Mouse (Mus musculus) granulocyte monocyte progenitor cell, adult 5-6 weeks (primary cell): ENCODE measurements at regions not wholly inside any gene's neighbourhood (a gene's known extent, or its start where the extent isn't known, plus 50 kb on each side); places are given as distances from the start of the nearest gene placed in this dataset.
A peak's percentile ranks its signal among the peaks of the same experiment; 100 is the strongest.
"Not testable (repeated sequence)": the region's sequence is repeated elsewhere in the genome, so short reads cannot be mapped to it uniquely, and the experiment has no call there.

Experiments used
- ATAC-seq: replicated peaks from 2 replicates; pipeline ENCODE4 v1.8.0; 2016; ENCODE audit warnings: mild to moderate bottlenecking, moderate TSS enrichment, inconsistent platforms; ENCODE audit not compliant: poor library complexity, severe bottlenecking

DNA sequence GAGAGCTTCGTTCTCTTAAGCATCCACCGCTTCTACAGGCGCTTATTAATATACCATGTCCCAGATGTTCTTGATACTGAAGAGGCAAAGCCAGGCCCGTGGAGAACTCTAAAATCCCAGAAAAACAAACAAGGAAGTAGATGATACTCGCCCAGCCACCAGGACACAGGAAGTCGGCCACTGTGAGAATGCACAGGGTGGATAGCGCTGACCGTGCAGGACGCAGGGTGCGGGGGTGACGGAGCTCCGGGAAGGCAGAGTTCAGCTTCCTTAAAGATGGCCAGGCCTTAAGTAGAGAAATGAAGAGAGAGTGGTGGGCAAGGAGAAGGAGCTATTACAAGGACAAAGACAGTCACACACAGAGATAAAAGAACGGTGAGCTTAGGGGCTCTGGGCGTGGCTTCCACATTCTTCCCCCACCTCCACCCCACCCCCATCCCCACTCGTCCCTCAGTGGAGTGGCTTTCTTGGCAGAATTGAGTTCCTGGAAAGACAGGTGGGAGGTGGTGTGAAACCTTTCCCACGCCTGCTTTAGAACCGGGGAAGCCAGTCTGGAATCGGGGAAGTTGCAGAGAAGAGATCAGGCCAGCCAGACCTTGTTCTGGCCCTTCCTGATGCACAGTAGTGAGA is 123.1 kb upstream of the Klf3 start:
- ATAC-seq: no peak

DNA sequence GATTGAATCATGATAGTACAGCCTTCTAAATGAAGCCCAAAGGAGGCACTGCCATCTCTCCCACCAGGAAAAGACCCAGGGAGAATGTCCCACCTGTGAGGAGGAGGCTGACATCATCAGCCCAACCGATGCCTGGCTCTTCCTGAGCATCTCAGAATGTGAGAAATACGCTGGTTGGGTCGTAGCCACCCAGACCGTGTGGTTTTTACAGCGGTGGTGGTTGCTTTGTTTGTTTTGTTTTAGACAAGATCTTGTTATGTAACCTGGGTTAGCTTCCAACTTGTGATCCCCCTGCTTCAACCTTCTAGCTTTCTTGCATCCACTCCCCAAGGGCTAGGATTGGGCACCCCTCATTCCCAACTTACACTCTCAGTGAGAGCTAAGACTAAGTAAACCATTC is 122.0 kb upstream of the Klf3 start:
- ATAC-seq: no peak

DNA sequence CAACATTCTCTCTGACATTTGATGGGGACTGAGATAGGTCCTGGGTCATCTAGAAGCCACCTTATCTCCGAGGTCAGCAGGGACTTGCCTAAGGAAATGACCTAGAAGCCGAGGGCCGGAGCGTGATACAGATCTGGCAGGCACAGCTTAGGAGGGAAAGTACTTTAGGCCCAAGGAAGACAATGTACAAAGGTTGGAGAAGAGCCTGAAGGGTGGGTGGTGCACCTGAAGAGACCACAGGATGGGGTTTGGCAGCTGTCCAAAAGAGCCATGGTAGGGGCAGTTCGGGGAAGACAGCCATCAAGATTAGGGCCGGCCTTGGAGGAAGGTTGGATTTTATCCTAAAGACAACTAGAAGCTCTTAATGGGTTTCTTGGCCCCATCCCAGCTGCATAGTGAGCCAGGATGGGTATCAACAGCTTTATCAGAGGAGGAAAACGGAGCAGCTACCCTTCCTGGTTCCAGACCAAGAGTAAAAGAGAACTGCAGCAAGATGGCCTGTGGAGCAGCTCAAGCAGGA is 120.8 kb upstream of the Klf3 start:
- ATAC-seq: no peak

- ATAC-seq: no peak
These were observed 119.8 kb upstream of the Klf3 start for GRCm38 (mm10) chr5:64683419-64683818.

DNA sequence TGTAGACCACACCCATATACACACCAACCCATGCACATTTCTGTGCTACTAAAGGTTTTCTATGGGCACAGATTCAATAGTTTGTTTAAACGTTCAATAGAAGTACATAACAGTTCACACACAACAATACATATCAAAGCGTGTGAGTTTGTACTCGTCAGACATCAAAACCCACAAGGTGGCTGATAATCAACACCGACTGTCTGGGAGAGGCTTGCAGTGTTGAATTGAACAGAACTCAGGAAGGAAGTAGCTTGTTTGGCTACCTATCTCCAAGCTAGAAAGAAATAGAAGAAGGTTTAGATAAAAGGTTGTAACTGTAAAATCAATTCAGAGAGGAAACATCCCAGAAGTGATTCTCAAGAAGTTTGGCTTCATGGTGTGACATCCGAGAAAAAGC is 118.9 kb upstream of the Klf3 start:
- no peak for ATAC-seq

DNA sequence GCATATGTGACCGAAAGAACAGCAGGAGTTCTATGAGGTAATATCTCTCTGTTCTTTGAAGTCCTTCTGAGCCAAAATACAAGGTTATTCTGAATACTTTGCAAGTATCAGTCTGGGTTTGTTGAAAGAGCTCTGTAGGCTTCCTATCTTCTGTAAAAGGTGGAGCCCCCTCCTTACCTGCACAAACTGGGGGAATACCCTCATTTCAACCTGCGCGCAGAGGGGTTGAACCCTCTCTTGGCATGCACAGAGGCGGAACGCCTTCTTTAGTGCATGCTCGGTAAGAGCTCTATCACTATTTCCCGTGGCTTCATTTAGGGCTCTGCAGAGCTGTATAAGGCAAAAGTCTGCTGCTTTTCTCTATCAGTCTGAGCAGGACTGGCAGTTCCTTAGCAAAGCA is 113.0 kb upstream of the Klf3 start:
- no peak for ATAC-seq

DNA sequence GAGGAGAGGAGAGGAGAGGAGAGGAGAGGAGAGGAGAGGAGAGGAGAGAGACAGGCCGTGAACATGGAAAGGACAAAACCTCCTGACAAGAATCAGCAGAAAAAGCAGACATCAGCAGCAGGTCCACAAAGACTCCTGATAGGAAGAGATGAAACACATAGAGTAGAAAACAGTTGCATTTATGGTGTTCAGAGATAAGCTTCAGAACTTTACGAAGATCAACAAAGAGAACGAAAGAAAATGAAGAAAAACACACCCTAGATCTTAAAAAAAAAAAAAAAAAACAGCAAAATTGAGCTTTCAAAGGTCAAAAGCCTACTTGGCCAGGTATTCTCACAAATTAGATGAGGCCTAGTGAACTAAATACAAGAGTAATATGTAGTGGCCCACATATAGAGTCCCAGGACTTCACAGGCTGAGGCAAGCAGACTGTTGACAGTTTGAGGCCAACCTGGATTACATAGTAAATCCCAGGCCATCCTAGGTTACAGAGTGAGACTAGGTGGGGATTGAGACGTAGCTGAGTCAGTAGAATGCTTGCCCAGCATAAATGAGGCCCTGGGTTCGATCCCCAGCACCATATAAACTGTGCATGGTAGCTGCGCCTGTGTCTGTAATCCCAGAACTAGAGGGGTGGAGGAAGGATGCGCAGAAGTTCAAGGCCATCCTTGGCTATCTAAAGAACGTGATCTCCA is 111.6 kb upstream of the Klf3 start:
- no peak for ATAC-seq

DNA sequence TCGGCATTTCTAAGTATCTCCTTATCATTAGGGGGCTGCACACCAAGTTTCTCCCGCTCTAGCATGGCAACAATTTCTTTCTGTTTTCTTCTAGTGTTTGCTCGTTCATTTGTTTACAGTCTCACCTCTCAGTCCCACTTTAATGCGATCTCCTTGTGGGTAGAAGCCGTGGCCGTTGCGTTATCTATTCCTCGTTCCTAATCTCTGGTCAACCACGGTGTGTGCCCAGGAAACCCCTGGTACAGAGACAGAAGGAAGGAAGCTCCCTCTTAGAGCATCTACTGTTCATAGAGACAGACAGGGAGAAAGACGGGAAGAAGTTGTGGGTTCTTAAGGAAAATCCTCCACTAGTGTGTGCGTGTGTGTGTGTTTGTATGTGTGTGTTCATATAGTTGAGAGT is 110.9 kb upstream of the Klf3 start:
- ATAC-seq: no peak

GRCm38 (mm10) chr5:64693616-64694015 is 109.6 kb upstream of the Klf3 start:
- peak; percentile 56 for ATAC-seq

- no peak for ATAC-seq
These were observed 108.6 kb upstream of the Klf3 start for GRCm38 (mm10) chr5:64694606-64695005.

DNA sequence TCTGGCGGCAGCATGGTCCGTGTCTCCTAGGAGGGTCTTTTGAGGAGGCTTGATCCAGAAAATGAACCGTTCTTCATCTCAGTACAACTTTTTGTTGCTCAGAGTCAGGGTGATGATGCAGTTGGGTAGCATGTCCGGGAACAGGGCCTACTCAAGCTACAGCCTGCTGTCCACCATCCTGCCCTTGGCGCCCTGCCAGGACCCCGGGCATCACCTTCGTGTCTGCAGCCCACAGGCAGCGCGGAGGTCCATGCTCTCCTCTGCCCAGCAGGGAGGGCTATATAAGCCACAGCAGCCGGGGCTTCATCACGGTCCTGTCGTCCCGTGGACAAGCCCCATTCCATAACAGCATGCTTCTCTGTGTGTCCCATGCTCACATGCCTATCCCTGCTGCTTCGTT is 107.1 kb upstream of the Klf3 start:
- ATAC-seq: no peak

GRCm38 (mm10) chr5:64697466-64697865 is 105.7 kb upstream of the Klf3 start:
- no peak for ATAC-seq

DNA sequence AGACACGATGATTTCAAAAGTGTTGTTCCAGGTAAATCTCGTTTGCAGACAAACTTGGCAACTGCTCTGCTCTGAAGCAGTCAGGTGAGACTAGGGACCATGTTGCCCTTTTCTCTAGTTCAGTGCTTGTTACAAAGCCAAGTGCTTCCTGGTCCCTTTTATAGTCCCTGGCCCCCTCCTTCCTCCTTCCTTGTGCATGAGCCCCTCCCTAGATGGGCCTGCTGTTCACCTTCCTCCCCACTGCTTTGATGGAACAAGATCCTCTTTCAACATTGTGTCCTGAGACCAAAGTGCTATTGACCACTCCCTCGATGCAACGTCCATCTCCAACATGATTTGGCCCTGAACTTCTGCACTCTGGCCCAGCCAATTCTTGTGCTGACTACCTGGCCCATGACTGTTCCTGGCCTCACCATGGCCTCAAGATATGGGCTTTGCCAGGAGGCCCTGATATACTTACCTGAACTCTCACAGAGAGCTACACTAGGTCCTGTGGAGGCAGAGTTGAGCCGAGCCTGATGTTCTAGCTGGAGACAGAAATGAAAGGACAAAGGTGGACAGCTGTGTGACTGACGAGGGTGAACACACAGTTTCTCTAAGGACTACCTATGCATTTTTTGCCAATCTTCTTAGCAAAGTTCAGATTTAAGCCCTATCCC is 104.6 kb upstream of the Klf3 start:
- no peak for ATAC-seq

- ATAC-seq: no peak
These were observed 103.2 kb upstream of the Klf3 start for GRCm38 (mm10) chr5:64700030-64700429.

- ATAC-seq: no peak
These were observed 101.9 kb upstream of the Klf3 start for GRCm38 (mm10) chr5:64701219-64701779.

GRCm38 (mm10) chr5:64701780-64702231 is 101.4 kb upstream of the Klf3 start:
- peak; percentile 98 for ATAC-seq

GRCm38 (mm10) chr5:64702404-64702803 is 100.8 kb upstream of the Klf3 start:
- not testable (repeated sequence) for ATAC-seq

- no peak for ATAC-seq
These were observed 99.9 kb upstream of the Klf3 start for GRCm38 (mm10) chr5:64703091-64703872.

- no peak for ATAC-seq
These were observed 99.0 kb upstream of the Klf3 start for GRCm38 (mm10) chr5:64704144-64704543.

DNA sequence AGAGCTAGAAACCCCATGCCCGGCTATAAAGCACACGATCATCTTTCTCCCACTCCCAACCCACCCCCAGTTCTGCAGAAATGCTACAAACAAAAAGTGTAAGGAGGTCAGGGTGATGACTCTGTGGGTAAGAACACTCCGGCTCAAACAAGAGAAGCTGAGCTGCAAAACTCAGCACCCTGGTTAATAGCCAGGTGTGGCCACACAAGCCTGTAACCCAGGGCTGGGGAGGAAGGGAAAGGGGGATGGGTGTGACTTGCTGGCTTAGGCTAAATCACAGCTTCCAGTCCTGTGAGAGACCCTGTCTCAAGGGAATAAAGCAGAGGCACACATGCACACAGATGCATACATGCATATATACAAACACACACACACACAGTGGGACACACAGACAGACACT is 96.6 kb upstream of the Klf3 start:
- no peak for ATAC-seq
